Mouse (Mus musculus): ENCODE results near the gene Pgap1. TPM values are rescaled to one million over a fixed set of nuclear protein-coding genes. Genes with fewer than 3 reads are reported as not detected.

The Pgap1 gene
- total and polyA plus RNA-seq, 3 experiments = 0.72 to 3.8 (median 3.6) TPM

- DNase-seq = no peak
- H3K36me3 ChIP-seq (ENCODE audit: control insufficient read depth, insufficient read depth, low read length) = no peaks in the 10 kb centered on the region
- H3K27ac ChIP-seq = no peak overlapping the region
- H3K27me3 ChIP-seq (ENCODE audit: control insufficient read depth, insufficient read depth, low read length) = no peaks in the 10 kb centered on the region
- 71% methylated on average over 2 of the region's 2 CpGs for WGBS
- no peaks in the 10 kb centered on the region for H3K79me2 ChIP-seq (replicated peaks; ENCODE audit: control insufficient read depth, insufficient read depth, low read length)
- no peak overlapping the region for H3K9ac ChIP-seq (ENCODE audit: low read depth, low read length)
- intact Hi-C loops (cut with DNase I) = no loop called here
- H3K4me3 ChIP-seq = no peak overlapping the region
- no peaks in the 10 kb centered on the region for H3K4me1 ChIP-seq (ENCODE audit: control insufficient read depth, insufficient read depth, low read length)
- TF ChIP-seq POLR2A (IDR thresholded peaks at IDR 0.05; ENCODE audit: insufficient read depth, low read depth, low read length) (no peak), EP300 (IDR thresholded peaks at IDR 0.05; ENCODE audit: insufficient read depth, low read depth, low read length) (no peak), CTCF (IDR thresholded peaks at IDR 0.05) (no peak)
Measured at GRCm38 (mm10) chr1:54569102-54569501, 11.6 kb upstream of the Pgap1 start.

DNA sequence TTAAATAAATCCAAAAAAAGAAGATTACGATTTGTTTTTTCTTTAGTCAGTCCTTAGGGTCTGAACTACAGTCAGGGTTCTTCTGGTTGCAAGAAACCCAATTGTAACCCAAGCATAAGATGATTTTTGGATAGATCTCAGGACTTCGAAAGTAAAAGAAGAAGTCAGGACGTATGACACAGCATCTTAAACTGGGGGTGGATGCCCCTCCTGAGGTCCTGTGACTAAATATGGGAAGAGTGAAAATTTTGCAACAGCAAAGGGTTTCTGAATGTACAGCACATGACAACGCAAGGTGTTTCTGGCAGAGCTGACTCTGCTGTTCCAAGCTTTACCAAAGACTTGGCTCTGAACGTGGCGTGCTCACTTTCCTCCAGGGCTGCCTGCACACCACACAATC, 6.4 kb upstream of the Pgap1 start:
- H3K4me3 ChIP-seq = no peak overlapping the region
- H3K27me3 ChIP-seq (ENCODE audit: control insufficient read depth, insufficient read depth, low read length) = no peaks in the 10 kb centered on the region
- TF ChIP-seq POLR2A (IDR thresholded peaks at IDR 0.05; ENCODE audit: insufficient read depth, low read depth, low read length) (no peak), EP300 (IDR thresholded peaks at IDR 0.05; ENCODE audit: insufficient read depth, low read depth, low read length) (no peak), CTCF (IDR thresholded peaks at IDR 0.05) (no peak)
- no peaks in the 10 kb centered on the region for H3K4me1 ChIP-seq (ENCODE audit: control insufficient read depth, insufficient read depth, low read length)
- no peaks in the 10 kb centered on the region for H3K79me2 ChIP-seq (replicated peaks; ENCODE audit: control insufficient read depth, insufficient read depth, low read length)
- peak in 1 of 2 experiments; percentile 8 for DNase-seq
- intact Hi-C loops (cut with DNase I) = no loop called here
- WGBS = 81% methylated on average over 6 of the region's 6 CpGs
- no peak overlapping the region for H3K27ac ChIP-seq
- no peak overlapping the region for H3K9ac ChIP-seq (ENCODE audit: low read depth, low read length)
- H3K36me3 ChIP-seq (ENCODE audit: control insufficient read depth, insufficient read depth, low read length) = no peaks in the 10 kb centered on the region

DNA sequence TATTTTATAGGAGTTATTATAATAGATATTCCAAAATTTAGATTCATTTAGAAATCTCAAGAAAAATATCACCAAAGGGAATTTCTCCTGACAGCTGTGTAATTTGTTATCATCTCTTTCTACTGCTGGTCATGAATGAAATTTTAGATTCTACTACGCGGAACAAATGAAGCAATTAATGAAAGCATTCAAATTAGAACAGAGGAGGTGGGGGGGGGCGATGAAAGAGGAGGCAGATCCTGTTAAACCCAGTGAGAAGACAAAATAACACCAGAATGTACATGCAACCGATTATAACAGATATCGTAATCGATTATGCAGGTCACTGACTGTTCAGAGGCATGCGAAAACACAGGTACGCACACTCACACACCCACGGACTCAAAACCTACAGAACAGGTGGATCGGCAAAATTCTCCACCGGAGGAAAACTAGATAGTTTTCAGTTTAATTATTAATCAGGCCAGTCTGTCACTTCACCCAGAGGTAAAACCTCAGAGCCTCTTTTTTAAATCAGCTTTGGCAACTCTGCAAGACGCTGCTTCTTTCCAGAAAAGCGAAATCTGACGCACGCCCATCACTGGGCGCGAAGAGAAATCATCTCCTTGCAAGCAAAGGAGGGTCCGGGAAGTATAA, 780 bp downstream of the Pgap1 start:
- TF ChIP-seq EP300 (IDR thresholded peaks at IDR 0.05; ENCODE audit: insufficient read depth, low read depth, low read length) (no peak), POLR2A (IDR thresholded peaks at IDR 0.05; ENCODE audit: insufficient read depth, low read depth, low read length) (no peak), CTCF (IDR thresholded peaks at IDR 0.05) (no peak)
- Histone ChIP-seq H3K4me1 (ENCODE audit: control insufficient read depth, insufficient read depth, low read length) (no peaks in the 10 kb centered on the region), H3K79me2 (replicated peaks; ENCODE audit: control insufficient read depth, insufficient read depth, low read length) (no peaks in the 10 kb centered on the region), H3K4me3 (peak overlapping the region; percentile 95), H3K9ac (ENCODE audit: low read depth, low read length) (peak overlapping the region; percentile 62), H3K27ac (peak overlapping the region; percentile 72), H3K36me3 (ENCODE audit: control insufficient read depth, insufficient read depth, low read length) (no peaks in the 10 kb centered on the region), H3K27me3 (ENCODE audit: control insufficient read depth, insufficient read depth, low read length) (no peaks in the 10 kb centered on the region)
- no peak for DNase-seq
- intact Hi-C loops (cut with DNase I) = no loop called here
- 8% methylated on average over 18 of the region's 18 CpGs for WGBS

GRCm38 (mm10) chr1:54555364-54556140, 1.9 kb downstream of the Pgap1 start:
- no peak for TF ChIP-seq POLR2A (IDR thresholded peaks at IDR 0.05; ENCODE audit: insufficient read depth, low read depth, low read length)
- TF ChIP-seq CTCF (IDR thresholded peaks at IDR 0.05) = peak; percentile 16; the same call in 1 of the 2 replicates

DNA sequence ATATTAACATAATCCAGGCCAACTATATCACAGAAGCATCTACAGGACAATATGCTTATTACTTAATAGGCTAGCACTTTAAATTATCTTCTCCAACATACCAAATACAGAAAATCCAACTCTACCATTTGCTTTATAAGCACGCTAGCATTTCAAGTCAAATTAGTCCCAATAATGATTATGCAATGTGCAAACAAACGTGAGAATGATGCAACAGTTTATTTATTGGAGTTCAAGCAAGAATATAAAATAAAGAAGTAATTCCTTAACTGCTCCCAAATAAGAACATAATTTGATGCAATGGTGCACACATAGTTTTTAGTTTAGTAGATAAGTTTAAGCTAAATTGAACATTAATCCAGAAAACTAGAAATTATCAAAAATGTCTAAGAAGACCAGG, 4.9 kb downstream of the Pgap1 start:
- TF ChIP-seq POLR2A (IDR thresholded peaks at IDR 0.05; ENCODE audit: insufficient read depth, low read depth, low read length) = no peak
- no peak for TF ChIP-seq CTCF (IDR thresholded peaks at IDR 0.05)
- TF ChIP-seq EP300 (IDR thresholded peaks at IDR 0.05; ENCODE audit: insufficient read depth, low read depth, low read length) = no peak
- Histone ChIP-seq H3K9ac (ENCODE audit: low read depth, low read length) (no peak overlapping the region), H3K4me3 (no peak overlapping the region), H3K79me2 (replicated peaks; ENCODE audit: control insufficient read depth, insufficient read depth, low read length) (no peaks in the 10 kb centered on the region), H3K27ac (no peak overlapping the region), H3K36me3 (ENCODE audit: control insufficient read depth, insufficient read depth, low read length) (no peaks in the 10 kb centered on the region), H3K27me3 (ENCODE audit: control insufficient read depth, insufficient read depth, low read length) (no peaks in the 10 kb centered on the region), H3K4me1 (ENCODE audit: control insufficient read depth, insufficient read depth, low read length) (no peaks in the 10 kb centered on the region)
- DNase-seq = no peak
- WGBS = 94% methylated on average over 2 of the region's 2 CpGs
- intact Hi-C loops (cut with DNase I) = no loop called here

More at GRCm38 (mm10) chr1:54555364-54556140, 1.9 kb downstream of the Pgap1 start:
- intact Hi-C loops (cut with DNase I) = no loop called here
- no peak for DNase-seq
- H3K4me3 ChIP-seq = no peak overlapping the region
- no peak overlapping the region for H3K27ac ChIP-seq
- no peaks in the 10 kb centered on the region for H3K79me2 ChIP-seq (replicated peaks; ENCODE audit: control insufficient read depth, insufficient read depth, low read length)
- H3K27me3 ChIP-seq (ENCODE audit: control insufficient read depth, insufficient read depth, low read length) = no peaks in the 10 kb centered on the region
- H3K9ac ChIP-seq (ENCODE audit: low read depth, low read length) = no peak overlapping the region
- WGBS = 83% methylated on average over 4 of the region's 4 CpGs
- H3K36me3 ChIP-seq (ENCODE audit: control insufficient read depth, insufficient read depth, low read length) = no peaks in the 10 kb centered on the region
- no peaks in the 10 kb centered on the region for H3K4me1 ChIP-seq (ENCODE audit: control insufficient read depth, insufficient read depth, low read length)

- H3K9ac ChIP-seq (ENCODE audit: low read depth, low read length) = no peak overlapping the region
- no peak for DNase-seq
- no peaks in the 10 kb centered on the region for H3K4me1 ChIP-seq (ENCODE audit: control insufficient read depth, insufficient read depth, low read length)
- intact Hi-C loops (cut with DNase I) = no loop called here
- no peak overlapping the region for H3K4me3 ChIP-seq
- H3K27ac ChIP-seq = no peak overlapping the region
- no peak for TF ChIP-seq POLR2A (IDR thresholded peaks at IDR 0.05; ENCODE audit: insufficient read depth, low read depth, low read length)
- no peaks in the 10 kb centered on the region for H3K79me2 ChIP-seq (replicated peaks; ENCODE audit: control insufficient read depth, insufficient read depth, low read length)
- H3K36me3 ChIP-seq (ENCODE audit: control insufficient read depth, insufficient read depth, low read length) = no peaks in the 10 kb centered on the region
- no peaks in the 10 kb centered on the region for H3K27me3 ChIP-seq (ENCODE audit: control insufficient read depth, insufficient read depth, low read length)
- 93% methylated on average over 9 of the region's 9 CpGs for whole genome bisulfite sequencing
Measured at GRCm38 (mm10) chr1:54545200-54545599, 12.3 kb downstream of the Pgap1 start.

Measured in heart, adult 2 months (tissue).